Mouse (Mus musculus) adrenal gland, postnatal 36 days (tissue): Measurements from ENCODE around the gene Gm45021. TPM values are rescaled to one million over a fixed set of nuclear protein-coding genes. Genes with fewer than 3 reads are reported as not detected.
A peak's percentile ranks its signal among the peaks of the same experiment; 100 is the strongest.

Experiments
- DNase-seq, 2 experiments: peaks; one replicate each; pipeline ENCODE4 v3.0.0; 2021; ENCODE audit warnings: mixed read lengths in 1 of 2
- total RNA-seq, 2 experiments: library from RNA; stranded (reverse); gene quantifications; 2 replicates each; pipeline ENCODE4 v1.2.3; 2021

The Gm45021 gene
- total RNA-seq, 2 experiments from 2014 or later, result not detected

DNA sequence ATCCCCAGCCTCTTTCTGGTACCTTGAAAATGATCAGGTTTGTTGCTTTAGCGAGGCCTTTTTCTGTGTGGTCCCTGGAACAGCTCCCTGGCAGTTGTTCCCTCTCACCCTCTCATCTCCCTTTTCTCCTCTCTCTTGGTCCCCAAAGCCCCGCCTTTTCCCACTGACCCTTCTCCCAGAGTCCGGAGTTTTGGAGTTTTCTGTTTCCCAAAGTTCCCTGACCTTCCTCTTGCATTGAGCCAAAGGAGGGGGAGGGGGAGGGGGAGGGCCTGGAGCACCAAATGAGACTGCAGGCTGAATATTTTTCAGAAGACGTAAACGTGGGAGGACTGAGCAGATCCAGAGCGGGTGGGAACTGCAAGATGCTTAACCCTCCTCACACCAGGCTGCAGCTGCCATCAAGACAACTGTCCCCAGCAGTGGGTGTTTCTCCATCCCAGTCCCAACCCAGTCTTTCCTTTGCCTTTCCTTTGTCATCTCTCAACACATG, 16.8 kb upstream of the Gm45021 start, which contains the start of gene Rarres2:
Gene Rarres2 (minus strand): TSS at position 218 of the 490 bp plus-strand sequence.
- DNase-seq, result peak in 1 of 2 experiments; percentile 44

DNA sequence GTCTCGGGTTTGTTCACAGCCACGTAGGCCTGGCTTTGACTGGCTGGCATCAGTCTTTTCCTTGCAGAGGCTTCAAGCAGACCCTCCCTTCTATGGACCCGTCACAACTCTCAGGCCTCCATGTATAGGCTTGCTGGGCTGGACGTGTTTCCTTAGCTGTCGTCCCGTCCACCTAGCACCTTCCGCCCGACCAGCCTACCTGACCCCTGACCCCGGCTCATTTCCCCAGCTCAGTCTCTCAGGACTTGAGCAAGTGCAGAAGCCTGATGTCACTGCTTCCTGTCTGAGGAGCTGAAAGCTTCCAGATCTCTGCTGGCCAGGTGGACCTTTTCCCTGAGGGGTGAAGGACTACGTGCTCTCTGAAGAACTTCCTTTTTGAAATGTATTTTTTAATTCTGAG, 16.1 kb upstream of the Gm45021 start:
- peak in 1 of 2 experiments; percentile 62 for DNase-seq

DNA sequence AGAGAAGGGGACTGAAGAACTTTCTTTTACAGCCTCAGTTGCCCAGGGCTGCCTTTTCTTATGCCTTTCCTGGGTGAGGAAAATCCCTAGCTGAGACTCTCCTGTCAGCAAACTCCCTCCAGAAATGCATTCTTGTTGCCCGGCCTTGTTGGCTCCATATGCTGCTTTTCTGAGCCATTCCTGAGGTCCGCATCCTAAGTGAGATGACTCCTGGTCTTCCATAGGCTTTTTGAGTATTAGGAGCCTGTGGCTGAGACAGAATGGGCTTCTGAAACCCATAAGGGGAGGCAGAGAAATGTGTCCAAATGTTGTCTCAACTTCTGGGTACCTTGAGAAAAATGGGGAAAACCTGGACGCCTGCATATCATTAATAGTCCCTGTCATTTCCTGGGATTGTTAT, 15.4 kb upstream of the Gm45021 start:
- DNase-seq, result no peak

DNA sequence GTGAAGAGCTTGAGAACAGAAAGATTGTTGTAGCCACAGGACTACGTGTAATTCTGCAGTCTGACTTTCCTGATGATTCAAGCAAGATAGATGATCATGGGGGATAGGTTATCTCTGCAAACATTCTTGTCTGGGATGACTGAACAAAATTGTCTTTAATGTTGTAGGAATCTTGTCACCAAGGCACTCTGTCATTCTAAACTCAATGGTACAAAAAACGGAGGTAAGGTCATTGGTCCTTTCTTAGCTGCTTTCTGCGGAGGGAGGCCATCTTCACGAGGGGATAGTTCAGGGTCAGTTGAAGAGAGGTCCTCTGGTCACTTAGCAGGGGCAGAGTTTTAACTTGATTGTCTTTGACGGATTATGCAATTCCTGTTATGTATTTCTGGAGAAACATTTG, 10.7 kb upstream of the Gm45021 start:
- no peak for DNase-seq

DNA sequence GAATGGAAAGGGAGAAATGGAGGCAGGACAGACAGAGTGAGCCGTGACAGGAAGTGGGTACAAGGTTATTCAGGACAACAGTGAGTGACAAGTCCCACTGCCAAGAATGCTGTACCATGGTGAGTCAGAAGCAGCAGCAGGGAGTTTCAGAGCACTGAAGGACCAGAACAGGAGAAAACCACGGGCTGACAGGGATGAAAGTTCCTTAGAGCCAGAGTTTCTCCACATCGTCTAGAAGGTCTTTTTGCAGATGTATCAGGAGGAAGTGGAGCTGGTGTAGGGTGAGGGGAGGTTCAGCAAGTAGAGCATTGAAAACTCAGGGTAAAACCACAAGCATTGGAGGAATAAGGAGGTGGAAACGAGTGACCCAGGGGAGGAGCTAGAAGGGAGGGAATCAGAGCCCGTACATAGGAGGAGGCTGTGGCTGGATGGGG, 10.2 kb upstream of the Gm45021 start:
- peak; percentile 55 to 61 for DNase-seq

DNA sequence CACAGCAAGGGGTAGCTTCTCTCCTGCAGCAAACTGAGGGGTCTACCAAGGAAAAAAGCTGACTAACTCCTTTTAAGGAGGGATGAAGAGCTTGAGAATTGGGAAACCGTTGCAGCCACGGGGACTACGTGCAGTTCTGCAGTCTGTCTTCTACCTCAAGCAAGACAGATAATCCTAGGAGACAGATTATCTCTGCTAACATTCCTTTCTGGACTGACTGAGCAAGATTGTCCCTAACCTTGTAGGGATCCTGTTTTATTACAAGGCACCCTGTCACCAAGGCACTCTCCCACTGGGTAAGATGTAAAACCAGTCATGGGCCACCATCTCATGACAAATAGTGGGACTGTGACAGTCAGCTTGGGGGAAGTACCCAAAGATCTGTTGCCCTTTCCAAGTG, 8.2 kb upstream of the Gm45021 start:
- DNase-seq, result no peak

DNA sequence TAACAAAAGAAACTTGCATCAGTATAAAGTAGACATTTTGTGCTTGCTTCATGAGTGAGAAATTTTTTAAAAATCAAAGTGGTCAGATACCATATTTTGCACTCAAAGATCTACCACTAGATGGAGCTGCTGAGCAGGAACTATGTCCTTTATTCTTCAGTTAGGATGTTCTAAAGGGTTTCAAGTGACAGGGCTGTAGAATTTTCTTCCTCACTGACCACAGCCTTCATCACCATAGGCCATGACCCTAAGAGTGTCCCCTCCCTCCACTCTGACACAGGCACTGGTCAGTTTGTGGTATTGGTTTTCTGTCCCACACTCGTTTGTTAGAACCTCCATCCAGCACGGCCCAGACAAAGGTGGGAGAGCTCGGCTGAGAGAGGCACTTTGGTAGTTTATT, 7.4 kb upstream of the Gm45021 start:
- peak in 1 of 2 experiments; percentile 63 for DNase-seq

DNA sequence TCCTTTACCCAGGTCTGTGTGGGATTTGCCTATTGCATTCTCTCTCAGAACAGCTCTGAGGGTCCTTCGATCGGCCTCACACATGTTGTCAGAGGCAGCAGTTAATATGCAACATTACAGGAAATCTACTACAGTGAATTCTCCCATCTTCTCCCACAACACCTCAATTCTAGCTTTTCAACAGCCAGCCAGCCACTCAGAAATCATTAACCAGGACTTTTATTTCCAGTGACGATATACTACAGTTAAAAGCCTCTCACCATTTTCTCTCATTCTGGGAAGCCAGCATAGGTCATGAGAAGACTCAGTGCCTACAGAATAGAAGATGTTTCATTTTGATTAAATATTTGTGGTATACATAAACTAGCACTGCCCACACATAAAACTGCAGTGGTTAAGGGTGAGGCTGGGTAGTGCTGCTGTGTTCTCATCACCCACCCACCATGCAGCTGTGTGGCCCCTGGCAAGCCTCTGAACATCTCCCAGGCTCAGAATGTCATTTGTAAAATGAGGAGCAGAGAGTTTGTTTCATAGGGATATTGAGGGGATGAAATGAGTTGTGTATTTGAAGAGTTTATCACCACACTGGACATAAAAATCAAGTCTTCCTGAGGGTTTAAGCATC, 1.9 kb downstream of the Gm45021 start:
- DNase-seq, result no peak

DNA sequence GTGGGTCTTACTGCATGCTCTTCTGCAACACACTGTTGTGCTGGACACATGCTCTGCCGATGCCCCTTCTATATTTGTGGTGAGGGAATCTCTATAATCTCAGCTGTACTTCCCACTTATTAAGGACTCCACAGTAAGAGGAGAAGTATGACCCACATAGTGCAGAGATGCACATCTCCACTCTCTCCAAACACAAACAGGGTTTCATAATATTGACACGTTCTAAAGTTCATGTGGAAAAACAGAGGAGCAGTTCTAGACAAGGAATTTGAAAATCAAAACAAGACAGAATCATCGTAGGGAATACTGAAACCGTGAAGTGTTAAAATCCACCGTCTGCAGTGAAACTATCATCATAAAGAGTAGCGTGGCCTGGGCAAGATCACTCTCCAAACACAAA, 2.5 kb downstream of the Gm45021 start:
- no peak for DNase-seq

DNA sequence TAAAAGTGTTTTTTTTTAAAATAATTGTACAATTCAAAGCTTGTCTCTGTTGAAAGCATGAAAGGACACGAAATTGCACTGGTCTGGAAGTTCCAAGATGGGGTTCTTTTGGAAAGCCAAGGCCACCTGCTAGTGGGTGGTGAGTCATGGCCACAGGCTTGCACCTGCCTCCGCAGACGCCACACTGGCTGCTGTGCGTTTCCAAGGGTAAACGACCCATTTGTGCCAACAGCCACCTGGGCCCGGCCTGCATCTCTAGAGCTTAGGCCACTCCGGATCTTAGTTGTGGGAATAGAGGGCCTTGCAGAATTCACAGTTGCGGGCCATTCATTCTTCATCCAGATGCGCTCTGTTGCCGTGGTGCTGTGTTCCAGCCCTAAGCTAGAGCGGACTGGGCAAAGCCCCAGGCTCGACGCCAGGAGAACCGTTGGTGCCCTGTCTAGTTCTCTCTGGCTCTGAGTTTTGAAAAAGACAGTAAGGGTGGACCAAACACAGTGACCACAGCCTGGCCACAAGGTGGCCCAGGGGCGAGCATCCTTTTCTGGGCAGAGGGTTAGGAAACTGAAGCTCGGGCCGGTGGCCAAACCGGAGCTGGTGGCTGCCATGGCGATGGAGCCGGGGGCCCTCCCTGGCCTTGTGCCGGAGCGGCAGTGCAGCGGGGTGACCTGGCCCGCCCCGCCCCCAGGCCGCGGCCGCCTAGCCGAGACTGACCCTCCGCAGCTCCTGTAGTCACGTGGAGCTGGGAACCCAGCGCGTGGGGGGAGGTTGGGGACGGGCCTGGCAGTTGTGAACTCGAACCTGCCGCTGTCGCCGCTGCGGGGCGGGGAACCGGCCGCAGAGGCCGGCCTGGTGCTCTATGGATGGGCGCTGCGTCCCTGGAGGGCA, 4.0 kb downstream of the Gm45021 start, which contains the start of the genes Repin1 and Gm44965:
Gene Repin1 (plus strand): TSS at position 726 of the 885 bp plus-strand sequence.
Gene Gm44965 (plus strand): TSS at position 784 of the 885 bp plus-strand sequence.
- DNase-seq, result peak; percentile 97 to 98

DNA sequence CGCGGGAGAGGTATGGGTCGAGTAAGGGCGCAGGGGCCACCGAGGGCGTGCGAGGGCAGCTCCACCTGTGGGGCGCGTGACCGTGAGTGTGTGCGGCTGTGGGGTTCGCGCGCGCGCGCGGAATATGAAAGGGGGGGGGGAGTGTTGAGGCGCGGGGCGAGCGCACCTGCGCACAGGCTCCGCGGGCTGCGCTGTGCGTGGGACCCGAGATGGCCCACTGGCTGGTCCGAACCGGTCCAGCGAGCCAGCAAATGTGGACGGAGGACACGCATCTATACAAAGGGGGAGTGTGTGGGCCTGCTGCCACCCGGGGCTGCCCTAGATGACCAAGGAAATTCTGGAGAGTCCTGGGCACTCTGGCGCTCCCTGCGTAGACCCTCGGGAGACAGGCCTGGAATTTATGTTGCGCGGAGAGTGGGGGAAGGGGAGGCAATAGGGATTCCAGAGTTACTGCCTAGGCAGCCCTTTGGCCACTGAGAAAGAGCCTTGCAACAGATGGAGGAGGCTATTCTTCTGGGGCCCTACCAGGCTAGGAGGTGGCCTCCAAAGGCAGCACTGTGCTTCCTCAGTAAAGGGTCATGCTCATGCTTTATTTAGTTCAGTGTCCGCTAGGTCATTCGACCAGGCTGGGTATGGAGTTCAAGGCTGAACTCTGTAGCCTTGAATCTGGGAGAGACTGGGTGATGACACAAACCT, 4.8 kb downstream of the Gm45021 start:
- DNase-seq, result peak; percentile 56 to 57

DNA sequence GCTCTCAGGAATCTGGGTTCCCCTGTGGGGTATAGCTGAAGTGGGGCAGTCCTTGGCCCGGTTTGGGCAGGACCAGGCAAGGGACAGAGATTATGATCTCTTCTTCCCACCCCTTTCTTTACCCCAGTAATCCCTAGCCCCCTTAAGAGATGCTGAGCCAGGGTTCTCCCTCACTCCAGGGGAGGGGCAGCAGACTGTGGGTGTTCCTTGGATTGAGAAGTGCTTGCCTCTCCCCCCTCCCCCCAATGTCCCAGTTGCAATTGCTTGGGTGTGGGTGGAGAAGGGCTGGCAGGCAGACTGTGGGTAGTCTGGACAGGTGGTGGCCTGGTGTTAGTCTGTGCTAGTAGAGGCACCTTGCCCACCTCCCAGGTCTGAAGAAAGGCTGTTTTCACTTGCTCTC, 5.9 kb downstream of the Gm45021 start:
- DNase-seq, result peak in 1 of 2 experiments; percentile 45

DNA sequence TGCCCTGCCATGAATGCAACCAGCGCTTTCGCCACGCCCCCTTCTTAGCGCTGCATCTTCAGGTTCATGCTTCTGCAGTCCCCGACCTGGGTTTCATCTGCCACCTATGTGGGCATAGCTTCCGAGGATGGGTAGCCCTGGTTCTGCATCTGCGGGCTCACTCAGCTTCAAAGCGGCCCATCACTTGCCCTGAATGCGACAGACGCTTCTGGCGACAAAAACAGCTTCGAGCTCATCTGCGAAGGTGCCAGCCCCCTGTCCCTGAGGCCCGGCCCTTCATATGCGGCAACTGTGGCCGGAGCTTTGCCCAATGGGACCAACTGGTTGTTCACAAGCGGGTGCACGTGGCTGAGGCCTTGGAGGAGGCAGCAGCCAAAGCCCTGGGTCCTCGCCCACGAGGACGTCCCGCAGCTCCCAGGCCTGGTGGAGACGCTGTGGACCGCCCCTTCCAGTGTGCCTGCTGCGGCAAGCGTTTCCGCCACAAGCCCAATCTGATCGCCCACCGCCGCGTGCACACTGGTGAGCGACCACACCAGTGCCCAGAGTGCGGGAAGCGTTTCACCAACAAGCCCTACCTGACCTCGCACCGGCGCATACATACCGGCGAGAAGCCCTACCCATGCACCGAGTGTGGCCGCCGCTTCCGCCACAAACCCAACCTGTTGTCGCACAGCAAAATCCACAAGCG, 7.3 kb downstream of the Gm45021 start:
- no peak for DNase-seq

DNA sequence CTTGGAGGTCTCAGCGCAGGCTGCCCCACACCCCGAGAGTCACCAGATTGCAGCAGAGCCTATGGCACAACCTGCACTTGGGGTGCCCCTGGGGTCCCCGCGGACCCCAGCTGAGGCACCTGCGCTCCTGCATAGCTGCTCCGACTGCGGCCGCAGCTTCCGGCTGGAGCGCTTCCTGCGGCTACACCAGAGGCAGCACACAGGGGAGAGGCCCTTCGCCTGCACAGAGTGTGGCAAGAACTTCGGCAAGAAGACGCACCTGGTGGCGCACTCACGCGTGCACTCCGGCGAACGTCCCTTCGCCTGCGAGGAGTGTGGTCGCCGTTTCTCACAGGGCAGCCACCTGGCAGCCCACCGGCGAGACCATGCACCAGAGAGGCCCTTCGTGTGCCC, 7.8 kb downstream of the Gm45021 start:
- DNase-seq, result no peak

DNA sequence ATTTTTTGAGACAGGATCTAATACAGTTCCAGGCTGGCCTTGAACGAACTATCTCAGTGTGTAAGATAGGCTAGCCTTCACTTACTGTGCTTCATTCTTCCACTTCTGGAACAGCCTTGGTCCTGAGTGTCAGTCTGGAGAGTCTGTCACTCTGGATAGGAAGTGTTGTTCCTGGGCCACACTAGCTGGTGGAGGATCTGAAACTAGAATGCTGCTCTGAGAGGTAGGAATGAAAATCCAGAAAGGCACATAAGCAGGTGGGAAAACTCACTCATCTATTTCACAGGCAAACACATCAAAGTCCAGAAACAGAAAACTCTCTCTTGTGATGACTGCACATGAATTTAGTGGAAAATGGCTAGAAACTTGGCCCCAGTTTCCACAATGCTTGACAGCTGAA, 11.2 kb downstream of the Gm45021 start:
- no peak for DNase-seq

DNA sequence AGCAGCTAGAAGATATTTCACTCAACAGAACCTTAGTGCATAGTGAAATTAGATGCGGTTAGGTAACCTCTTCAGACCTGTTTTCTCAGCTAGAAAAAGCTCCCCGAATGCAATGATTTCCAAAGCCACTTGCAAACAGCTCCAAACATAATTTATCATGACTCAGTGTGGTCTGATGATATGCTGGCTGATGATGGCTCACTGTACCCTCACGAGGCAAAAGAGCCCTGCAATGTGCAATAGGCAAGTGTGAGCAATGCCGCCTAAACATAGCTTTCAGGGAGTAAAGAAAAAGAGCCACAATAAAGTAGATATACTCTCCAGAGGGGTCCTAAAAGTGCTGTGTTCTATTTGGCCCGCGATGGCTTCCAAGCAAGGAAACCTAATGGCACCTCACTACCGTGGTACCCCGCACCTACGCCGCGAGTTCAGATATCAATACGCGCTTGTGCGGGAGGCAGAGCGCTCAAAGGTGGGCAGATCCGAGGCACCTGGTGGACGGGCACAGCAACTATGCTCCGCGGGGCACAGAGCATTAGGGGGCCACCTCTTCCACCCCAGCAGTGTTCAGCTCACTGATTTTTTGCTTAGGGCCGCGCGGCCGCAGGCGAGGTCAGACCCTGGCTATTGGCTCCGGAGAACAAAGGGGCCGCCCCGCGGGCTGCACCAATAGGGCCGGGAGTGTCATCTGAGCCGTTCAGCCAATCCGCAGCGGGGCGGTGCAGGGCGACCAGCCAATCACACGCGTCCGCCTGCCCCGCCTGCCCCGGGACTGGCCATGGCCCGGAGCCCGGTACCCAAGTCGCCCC, 12.1 kb downstream of the Gm45021 start, which contains the start of gene Zfp775:
Gene Zfp775 (plus strand): TSS at position 793 of the 809 bp plus-strand sequence.
- DNase-seq, result peak; percentile 98 to 99

DNA sequence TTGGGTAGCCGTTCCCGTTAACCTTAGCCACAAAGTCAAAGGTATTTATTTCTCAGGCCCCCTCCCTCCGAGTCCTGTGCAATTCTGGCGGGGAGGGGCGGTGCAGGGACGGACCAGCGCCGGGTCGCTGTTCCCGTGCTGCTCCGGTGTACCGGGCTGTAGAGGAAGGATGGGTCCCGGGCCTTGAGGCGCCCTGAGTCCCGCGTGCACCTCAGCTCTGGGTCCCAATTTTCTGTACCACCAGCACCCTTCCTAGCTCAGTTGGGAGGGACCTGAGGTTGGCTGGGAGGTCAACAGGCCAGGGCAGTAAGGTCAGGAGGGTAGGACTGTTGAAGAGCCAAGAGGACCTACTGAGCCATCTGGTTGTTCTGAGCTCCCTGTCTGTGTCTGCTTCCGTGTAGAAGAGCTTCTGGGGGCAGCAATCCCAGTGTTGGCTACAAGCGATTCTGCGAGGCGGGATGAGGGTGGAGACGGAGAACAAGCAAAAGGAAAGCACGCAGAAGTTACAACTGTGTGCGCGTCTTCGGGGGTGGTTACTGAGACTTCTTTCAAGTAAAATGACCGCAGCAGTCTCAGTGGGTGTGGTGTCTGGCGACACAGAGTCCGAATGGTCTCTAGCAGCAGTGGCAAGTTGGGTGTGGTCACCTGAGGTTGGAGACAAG, 12.8 kb downstream of the Gm45021 start:
- DNase-seq, result peak; percentile 37

DNA sequence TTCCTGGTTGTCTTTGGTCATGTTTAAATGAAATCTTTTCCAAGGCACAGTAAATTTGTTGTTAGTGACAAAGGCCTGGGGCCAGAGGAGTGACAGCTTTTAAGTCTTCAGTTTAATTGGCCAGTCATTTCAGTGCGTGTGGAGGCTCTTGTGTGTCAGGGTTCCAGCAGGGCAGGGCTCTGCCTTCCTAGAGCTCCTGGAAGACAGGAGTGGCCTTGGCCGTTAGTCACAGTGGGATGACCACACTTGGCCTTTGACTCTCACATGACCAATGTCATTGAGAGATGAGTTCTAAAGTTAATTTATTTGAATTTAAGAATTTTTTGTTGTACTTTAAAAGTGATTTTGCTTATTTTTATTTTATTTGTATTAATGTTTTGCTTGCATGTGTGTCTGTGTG, 18.7 kb downstream of the Gm45021 start:
- peak; percentile 64 to 77 for DNase-seq

DNA sequence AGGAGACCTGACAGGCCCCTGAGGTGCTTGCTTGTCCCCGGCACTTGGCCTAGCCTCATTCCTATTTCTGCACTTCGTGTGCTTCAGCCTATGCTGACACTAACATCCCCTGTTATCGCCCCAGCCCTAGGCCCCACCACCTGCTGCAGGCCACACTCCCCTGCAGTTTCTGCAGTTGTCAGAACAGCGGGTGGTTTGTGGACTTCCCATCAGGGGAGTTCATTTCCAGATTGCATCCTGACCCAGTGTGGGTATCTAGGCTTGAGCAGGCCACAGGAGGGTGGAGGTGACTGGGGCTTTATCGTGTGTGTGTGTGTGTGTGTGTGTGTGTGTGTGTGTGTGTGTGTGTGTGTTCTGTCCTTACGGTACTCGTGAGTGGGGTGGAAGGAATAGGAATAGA, 20.1 kb downstream of the Gm45021 start:
- DNase-seq, result no peak

DNA sequence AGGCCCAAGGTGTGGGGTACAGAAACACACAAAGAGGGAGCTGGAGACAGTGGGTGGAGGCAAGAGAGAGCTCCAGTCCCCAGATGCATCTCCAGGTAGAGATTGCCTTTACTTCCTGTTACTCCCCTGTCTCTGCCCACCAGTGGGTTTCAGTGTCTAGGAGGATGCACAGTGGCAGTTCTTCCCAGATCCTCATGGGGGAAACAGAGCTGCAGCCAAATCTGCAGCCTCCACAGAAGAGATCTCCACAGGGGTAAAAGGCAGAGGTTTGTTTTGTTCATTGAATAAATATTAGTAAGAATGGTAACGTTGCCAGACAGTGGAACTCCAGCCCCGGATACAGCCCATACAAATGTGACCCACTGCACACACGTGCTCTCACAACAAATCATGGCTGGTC, 21.2 kb downstream of the Gm45021 start:
- DNase-seq, result no peak
